Mouse (Mus musculus): Measurements from ENCODE around the gene Cxcl9. TPM values are rescaled to one million over a fixed set of nuclear protein-coding genes. Genes with fewer than 3 reads are reported as not detected.

Cxcl9 gene
- polyA plus RNA-seq, 1 experiment from 2014 or later, result not detected

- peak; percentile 76; the same call in 1 of the 2 replicates for ATAC-seq (ENCODE audit: insufficient read depth, low FRiP score)
- H3K4me3 ChIP-seq (replicated peaks; ENCODE audit: low read length), result no peak overlapping the region
- no peak overlapping the region for H3K4me2 ChIP-seq (ENCODE audit: low read depth, low read length)
- no peaks in the 10 kb centered on the region for H3K36me3 ChIP-seq (ENCODE audit: control insufficient read depth, insufficient read depth, low read length)
- no peak overlapping the region for H3K9ac ChIP-seq (ENCODE audit: low read length)
- WGBS, result 59% methylated on average over 5 of the region's 5 CpGs
- no peaks in the 10 kb centered on the region for H3K9me3 ChIP-seq (replicated peaks; ENCODE audit: control insufficient read depth, low read length)
- 0 out of 2 replicates have a peak, but pooled peaks cover 2% of the 10 kb centered on the region for H3K4me1 ChIP-seq (ENCODE audit: control insufficient read depth, insufficient read depth, low read length)
- no peak overlapping the region; the same call in 1 of the 2 replicates for H3K27ac ChIP-seq (ENCODE audit: low read length)
- H3K27me3 ChIP-seq (ENCODE audit: control insufficient read depth, insufficient read depth, low read length), result no peaks in the 10 kb centered on the region
These were observed 4.6 kb downstream of the Cxcl9 start for GRCm38 (mm10) chr5:92323264-92323663.

GRCm38 (mm10) chr5:92322612-92323011 lies 5.3 kb downstream of the Cxcl9 start:
- H3K4me3 ChIP-seq (replicated peaks; ENCODE audit: low read length), result no peak overlapping the region

GRCm38 (mm10) chr5:92321631-92322400 lies 6.1 kb downstream of the Cxcl9 start:
- no peak overlapping the region for H3K27ac ChIP-seq (ENCODE audit: low read length)
- no peaks in the 10 kb centered on the region for H3K36me3 ChIP-seq (ENCODE audit: control insufficient read depth, insufficient read depth, low read length)
- no peak overlapping the region for H3K4me2 ChIP-seq (ENCODE audit: low read depth, low read length)
- no peak for ATAC-seq (ENCODE audit: insufficient read depth, low FRiP score)
- H3K9me3 ChIP-seq (replicated peaks; ENCODE audit: control insufficient read depth, low read length), result no peaks in the 10 kb centered on the region
- 0 out of 2 replicates have a peak, but pooled peaks cover 2% of the 10 kb centered on the region for H3K4me1 ChIP-seq (ENCODE audit: control insufficient read depth, insufficient read depth, low read length)
- H3K4me3 ChIP-seq (replicated peaks; ENCODE audit: low read length), result no peak overlapping the region
- 40% methylated on average over 8 of the region's 8 CpGs for WGBS
- H3K9ac ChIP-seq (ENCODE audit: low read length), result no peak overlapping the region
- no peaks in the 10 kb centered on the region for H3K27me3 ChIP-seq (ENCODE audit: control insufficient read depth, insufficient read depth, low read length)

More at GRCm38 (mm10) chr5:92322612-92323011, 5.3 kb downstream of the Cxcl9 start:
- Histone ChIP-seq H3K9ac (ENCODE audit: low read length) (no peak overlapping the region), H3K9me3 (replicated peaks; ENCODE audit: control insufficient read depth, low read length) (no peaks in the 10 kb centered on the region), H3K27ac (ENCODE audit: low read length) (no peak overlapping the region), H3K27me3 (ENCODE audit: control insufficient read depth, insufficient read depth, low read length) (no peaks in the 10 kb centered on the region), H3K36me3 (ENCODE audit: control insufficient read depth, insufficient read depth, low read length) (no peaks in the 10 kb centered on the region), H3K4me2 (ENCODE audit: low read depth, low read length) (no peak overlapping the region), H3K4me1 (ENCODE audit: control insufficient read depth, insufficient read depth, low read length) (0 out of 2 replicates have a peak, but pooled peaks cover 2% of the 10 kb centered on the region)
- 81% methylated on average over 4 of the region's 4 CpGs for WGBS
- no peak for ATAC-seq (ENCODE audit: insufficient read depth, low FRiP score)

- ATAC-seq (ENCODE audit: insufficient read depth, low FRiP score), result no peak
- H3K4me2 ChIP-seq (ENCODE audit: low read depth, low read length), result no peak overlapping the region
- H3K27ac ChIP-seq (ENCODE audit: low read length), result no peak overlapping the region
- no peak overlapping the region for H3K4me3 ChIP-seq (replicated peaks; ENCODE audit: low read length)
- 81% methylated on average over 14 of the region's 14 CpGs for WGBS
- H3K27me3 ChIP-seq (ENCODE audit: control insufficient read depth, insufficient read depth, low read length), result no peaks in the 10 kb centered on the region
- H3K9me3 ChIP-seq (replicated peaks; ENCODE audit: control insufficient read depth, low read length), result no peaks in the 10 kb centered on the region
- 0 out of 2 replicates have a peak, but pooled peaks cover 2% of the 10 kb centered on the region for H3K4me1 ChIP-seq (ENCODE audit: control insufficient read depth, insufficient read depth, low read length)
- no peaks in the 10 kb centered on the region for H3K36me3 ChIP-seq (ENCODE audit: control insufficient read depth, insufficient read depth, low read length)
- H3K9ac ChIP-seq (ENCODE audit: low read length), result no peak overlapping the region
These were observed 9.3 kb downstream of the Cxcl9 start for GRCm38 (mm10) chr5:92318596-92318995.

GRCm38 (mm10) chr5:92318119-92318518 lies 9.8 kb downstream of the Cxcl9 start:
- Histone ChIP-seq H3K9ac (ENCODE audit: low read length) (no peak overlapping the region), H3K9me3 (replicated peaks; ENCODE audit: control insufficient read depth, low read length) (no peaks in the 10 kb centered on the region), H3K27me3 (ENCODE audit: control insufficient read depth, insufficient read depth, low read length) (no peaks in the 10 kb centered on the region), H3K36me3 (ENCODE audit: control insufficient read depth, insufficient read depth, low read length) (no peaks in the 10 kb centered on the region), H3K4me1 (ENCODE audit: control insufficient read depth, insufficient read depth, low read length) (0 out of 2 replicates have a peak, but pooled peaks cover 1% of the 10 kb centered on the region), H3K4me2 (ENCODE audit: low read depth, low read length) (no peak overlapping the region), H3K4me3 (replicated peaks; ENCODE audit: low read length) (no peak overlapping the region), H3K27ac (ENCODE audit: low read length) (no peak overlapping the region)
- 73% methylated on average over 7 of the region's 7 CpGs for WGBS
- ATAC-seq (ENCODE audit: insufficient read depth, low FRiP score), result no peak

- no peak overlapping the region for H3K9ac ChIP-seq (ENCODE audit: low read length)
- no peak for ATAC-seq (ENCODE audit: insufficient read depth, low FRiP score)
These were observed 14.1 kb downstream of the Cxcl9 start for GRCm38 (mm10) chr5:92313776-92314175.

GRCm38 (mm10) chr5:92312046-92312715 lies 15.7 kb downstream of the Cxcl9 start:
- Histone ChIP-seq H3K27ac (ENCODE audit: low read length) (no peak overlapping the region), H3K27me3 (ENCODE audit: control insufficient read depth, insufficient read depth, low read length) (no peaks in the 10 kb centered on the region), H3K4me3 (replicated peaks; ENCODE audit: low read length) (no peak overlapping the region), H3K36me3 (ENCODE audit: control insufficient read depth, insufficient read depth, low read length) (no peaks in the 10 kb centered on the region), H3K9ac (ENCODE audit: low read length) (peak overlapping the region; percentile 39; the same call in 1 of the 2 replicates), H3K4me2 (ENCODE audit: low read depth, low read length) (no peak overlapping the region), H3K4me1 (ENCODE audit: control insufficient read depth, insufficient read depth, low read length) (peaks cover 15% of the 10 kb centered on the region), H3K9me3 (replicated peaks; ENCODE audit: control insufficient read depth, low read length) (no peaks in the 10 kb centered on the region)
- no peak for ATAC-seq (ENCODE audit: insufficient read depth, low FRiP score)
- WGBS, result 12% methylated on average over 13 of the region's 13 CpGs

More at GRCm38 (mm10) chr5:92313776-92314175, 14.1 kb downstream of the Cxcl9 start:
- no peaks in the 10 kb centered on the region for H3K27me3 ChIP-seq (ENCODE audit: control insufficient read depth, insufficient read depth, low read length)
- WGBS, result 42% methylated on average over 7 of the region's 7 CpGs
- H3K27ac ChIP-seq (ENCODE audit: low read length), result no peak overlapping the region
- no peak overlapping the region for H3K4me3 ChIP-seq (replicated peaks; ENCODE audit: low read length)
- H3K36me3 ChIP-seq (ENCODE audit: control insufficient read depth, insufficient read depth, low read length), result no peaks in the 10 kb centered on the region
- no peak overlapping the region for H3K4me2 ChIP-seq (ENCODE audit: low read depth, low read length)
- no peaks in the 10 kb centered on the region for H3K9me3 ChIP-seq (replicated peaks; ENCODE audit: control insufficient read depth, low read length)
- H3K4me1 ChIP-seq (ENCODE audit: control insufficient read depth, insufficient read depth, low read length), result peaks cover 8% of the 10 kb centered on the region

- H3K4me2 ChIP-seq (ENCODE audit: low read depth, low read length), result peak within 1 kb of the TSS; percentile 83
- H3K4me1 ChIP-seq (ENCODE audit: control insufficient read depth, insufficient read depth, low read length), result peaks cover 15% of the 10 kb centered on the region
- H3K4me3 ChIP-seq (replicated peaks; ENCODE audit: low read length), result peak within 1 kb of the TSS; percentile 78
- H3K27ac ChIP-seq (ENCODE audit: low read length), result peak within 1 kb of the TSS; percentile 69
- ATAC-seq (ENCODE audit: insufficient read depth, low FRiP score), result peak; percentile 94
- peak within 1 kb of the TSS; percentile 78 for H3K9ac ChIP-seq (ENCODE audit: low read length)
- no peaks in the 10 kb centered on the region for H3K36me3 ChIP-seq (ENCODE audit: control insufficient read depth, insufficient read depth, low read length)
- no peaks in the 10 kb centered on the region for H3K9me3 ChIP-seq (replicated peaks; ENCODE audit: control insufficient read depth, low read length)
- H3K27me3 ChIP-seq (ENCODE audit: control insufficient read depth, insufficient read depth, low read length), result no peaks in the 10 kb centered on the region
- 2% methylated on average over 41 of the region's 41 CpGs for WGBS
These were observed 18.0 kb downstream of the Cxcl9 start, which contains the start of gene Sdad1 for GRCm38 (mm10) chr5:92309681-92310511. Gene Sdad1 (minus strand): TSS chr5:92310479.
